Mouse (Mus musculus) midbrain, embryonic 13.5 days (tissue): Measurements from ENCODE around the gene Pbrm1. TPM values are rescaled to one million over a fixed set of nuclear protein-coding genes. Genes with fewer than 3 reads are reported as not detected.
A peak's percentile ranks its signal among the peaks of the same experiment; 100 is the strongest.

Experiments
- ATAC-seq: fragments of 200-750 bp; cut with Nextera tagmentation; 2 replicates; pipeline ENCODE4 v1.8.0; 2017; ENCODE audit warnings: mild to moderate bottlenecking, moderate TSS enrichment, moderate library complexity
- H3K27ac ChIP-seq: fragments of 300-500 bp; sonication (generic); 2 replicates; pipeline ENCODE4 v1.5.1; 2015; ENCODE audit warnings: inconsistent platforms, mild to moderate bottlenecking, moderate library complexity
- H3K27me3 ChIP-seq: fragments of 300-500 bp; sonication (generic); 2 replicates; pipeline ENCODE4 v1.6.1; 2015; ENCODE audit warnings: mild to moderate bottlenecking, inconsistent platforms
- H3K36me3 ChIP-seq: fragments of 300-500 bp; sonication (generic); 2 replicates; pipeline ENCODE4 v1.6.1; 2015; ENCODE audit warnings: mild to moderate bottlenecking, inconsistent platforms
- H3K4me1 ChIP-seq: fragments of 300-500 bp; sonication (generic); replicated peaks from 2 replicates; pipeline ENCODE4 v1.6.1; 2015; ENCODE audit warnings: inconsistent platforms
- H3K4me2 ChIP-seq: fragments of 300-500 bp; sonication (generic); replicated peaks from 2 replicates; pipeline ENCODE4 v1.6.1; 2015; ENCODE audit warnings: moderate library complexity, mild to moderate bottlenecking, inconsistent platforms
- H3K4me3 ChIP-seq: fragments of 300-500 bp; sonication (generic); replicated peaks from 2 replicates; pipeline ENCODE4 v1.5.1; 2015; ENCODE audit warnings: mild to moderate bottlenecking, inconsistent platforms
- H3K9ac ChIP-seq: fragments of 300-500 bp; sonication (generic); replicated peaks from 2 replicates; pipeline ENCODE4 v1.6.1; 2015; ENCODE audit warnings: mild to moderate bottlenecking, inconsistent platforms
- H3K9me3 ChIP-seq: fragments of 300-500 bp; sonication (generic); 2 replicates; pipeline ENCODE4 v1.6.1; 2016; ENCODE audit warnings: mild to moderate bottlenecking, inconsistent platforms
- WGBS: fragments of 180-500 bp; shearing (Covaris S2); methylation state at CpG from one replicate; pipeline ENCODE4 v1.1.7; 2015; 5-methylcytosine and 5-hydroxymethylcytosine counted together
- polyA plus RNA-seq: library from polyadenylated mRNA; unstranded; fragments of >200 nt; fragmentation: Nextera tagmentation; extraction: Ambion mirVana; gene quantifications from 2 replicates; pipeline ENCODE4 v1.2.1, GENCODE M21; 2015

Gene Pbrm1
- 175 and 181 TPM in 2 replicates for polyA plus RNA-seq

DNA sequence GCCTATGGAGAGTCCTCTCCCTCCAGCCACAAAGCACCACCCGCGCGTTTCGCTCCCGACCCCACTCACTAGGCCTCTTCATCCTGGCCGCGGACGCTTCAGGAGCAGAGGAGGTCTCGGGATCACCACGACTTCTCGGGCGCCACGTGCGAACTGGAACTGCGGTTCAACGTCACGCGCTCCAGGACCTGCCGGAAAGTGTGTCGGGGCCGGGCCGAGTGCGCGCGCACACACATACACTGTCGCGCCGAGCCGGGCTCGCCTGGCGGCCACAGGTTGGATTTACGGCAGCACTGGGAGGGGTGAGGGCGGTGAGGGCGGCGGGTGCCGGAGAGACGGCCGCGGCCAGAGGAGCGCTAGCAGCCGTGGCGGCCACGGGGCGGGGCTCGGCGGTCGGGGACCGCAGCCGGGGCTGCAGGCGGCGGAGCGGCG, at the start of gene Pbrm1, which contains the start of gene Gnl3:
TSS of gene Pbrm1 (plus strand) at position 279 of the 432 bp plus-strand sequence.
TSS of gene Gnl3 (minus strand) at position 293 of the 432 bp plus-strand sequence.
- WGBS: under 1% methylated on average over 45 of the region's 53 CpGs
- peak within 1 kb of the TSS; percentile 91 for H3K9ac ChIP-seq
- peaks cover 42% of the 10 kb centered on the region for H3K4me1 ChIP-seq
- H3K27me3 ChIP-seq: no peaks in the 10 kb centered on the region
- ATAC-seq: peak; percentile 96
- peak within 1 kb of the TSS; percentile 96 for H3K4me2 ChIP-seq
- H3K4me3 ChIP-seq: peak within 1 kb of the TSS; percentile 85
- peak within 1 kb of the TSS; percentile 99 for H3K27ac ChIP-seq
- H3K36me3 ChIP-seq: peaks cover 44% of the 10 kb centered on the region
- H3K9me3 ChIP-seq: no peaks in the 10 kb centered on the region

DNA sequence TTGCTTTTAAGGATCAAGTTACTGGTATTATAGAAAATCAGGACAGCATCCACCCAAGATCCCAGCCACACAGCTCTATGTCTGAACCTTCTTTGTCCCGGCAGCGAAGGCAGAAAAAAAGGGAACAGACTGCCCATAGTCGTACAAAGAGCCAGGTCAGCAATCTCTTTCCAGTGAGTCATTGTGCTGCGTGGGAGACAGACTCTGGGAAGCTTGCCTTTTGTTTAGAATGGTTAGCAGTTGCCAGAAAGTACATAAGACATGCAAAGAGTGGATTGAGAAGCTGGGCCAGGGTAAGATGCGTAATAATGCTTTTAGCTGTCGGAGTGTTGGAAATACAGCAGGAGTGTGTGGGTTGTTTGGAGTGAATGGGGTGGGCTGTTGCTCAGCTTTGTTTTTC, 44.7 kb upstream of the Pbrm1 start:
- H3K4me3 ChIP-seq: no peak overlapping the region
- peak overlapping the region; percentile 30 for H3K27ac ChIP-seq
- no peaks in the 10 kb centered on the region for H3K4me1 ChIP-seq
- 57% methylated on average over 6 of the region's 6 CpGs for WGBS
- peaks cover 66% of the 10 kb centered on the region for H3K36me3 ChIP-seq
- no peaks in the 10 kb centered on the region for H3K9me3 ChIP-seq
- no peaks in the 10 kb centered on the region for H3K27me3 ChIP-seq
- no peak overlapping the region for H3K4me2 ChIP-seq
- peak; percentile 34; the same call in 1 of the 2 replicates for ATAC-seq
- no peak overlapping the region for H3K9ac ChIP-seq

DNA sequence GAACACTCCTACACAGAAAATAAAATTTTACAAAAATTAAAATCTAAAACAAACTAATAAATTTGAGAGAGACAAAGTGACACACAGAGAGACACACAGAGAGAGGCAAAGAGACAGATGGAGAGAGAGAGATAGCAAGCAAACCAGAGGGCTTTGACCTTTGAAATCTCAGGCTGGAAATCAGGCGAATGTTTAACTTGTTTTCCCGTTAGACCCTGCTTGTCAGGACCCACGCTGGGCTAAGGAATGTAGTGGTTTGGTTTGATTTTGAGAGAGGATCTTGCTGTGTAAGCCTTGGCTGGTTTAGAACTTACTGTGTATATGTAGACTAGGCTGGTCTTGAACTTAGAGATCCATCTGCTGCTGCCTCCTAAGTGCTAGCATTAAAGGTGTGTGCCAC, 42.7 kb upstream of the Pbrm1 start:
- H3K36me3 ChIP-seq: peaks cover 61% of the 10 kb centered on the region
- no peaks in the 10 kb centered on the region for H3K9me3 ChIP-seq
- no peak overlapping the region for H3K27ac ChIP-seq
- H3K4me3 ChIP-seq: no peak overlapping the region
- 84% methylated on average over 3 of the region's 3 CpGs for WGBS
- ATAC-seq: no peak
- H3K9ac ChIP-seq: no peak overlapping the region
- H3K4me2 ChIP-seq: no peak overlapping the region
- no peaks in the 10 kb centered on the region for H3K4me1 ChIP-seq
- H3K27me3 ChIP-seq: no peaks in the 10 kb centered on the region

DNA sequence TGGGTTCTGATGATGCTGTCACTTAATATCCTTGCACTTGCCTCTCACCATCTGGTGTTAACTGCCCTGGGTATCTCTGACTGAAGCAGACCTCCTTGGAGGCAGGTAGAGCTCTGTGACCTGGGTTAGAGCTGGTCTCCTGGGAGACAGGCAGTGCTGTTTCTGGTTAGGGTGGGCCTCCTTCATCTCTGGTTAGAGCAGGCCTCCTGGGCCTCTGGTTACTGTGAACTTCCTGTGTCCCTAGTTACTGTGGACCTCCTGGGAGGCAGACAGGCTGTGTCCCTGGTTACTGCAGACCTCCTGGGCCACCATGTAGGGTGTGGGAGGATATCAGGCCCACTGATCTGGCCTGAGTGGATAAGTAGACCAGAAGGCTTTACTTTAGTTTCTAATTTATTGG, 22.5 kb upstream of the Pbrm1 start:
- H3K9ac ChIP-seq: no peak overlapping the region
- ATAC-seq: no peak
- H3K27me3 ChIP-seq: no peaks in the 10 kb centered on the region
- H3K4me1 ChIP-seq: peaks cover 10% of the 10 kb centered on the region
- H3K36me3 ChIP-seq: peaks cover 26% of the 10 kb centered on the region
- H3K4me2 ChIP-seq: no peak overlapping the region
- no peaks in the 10 kb centered on the region for H3K9me3 ChIP-seq
- no peak overlapping the region for H3K4me3 ChIP-seq
- no peak overlapping the region for H3K27ac ChIP-seq

DNA sequence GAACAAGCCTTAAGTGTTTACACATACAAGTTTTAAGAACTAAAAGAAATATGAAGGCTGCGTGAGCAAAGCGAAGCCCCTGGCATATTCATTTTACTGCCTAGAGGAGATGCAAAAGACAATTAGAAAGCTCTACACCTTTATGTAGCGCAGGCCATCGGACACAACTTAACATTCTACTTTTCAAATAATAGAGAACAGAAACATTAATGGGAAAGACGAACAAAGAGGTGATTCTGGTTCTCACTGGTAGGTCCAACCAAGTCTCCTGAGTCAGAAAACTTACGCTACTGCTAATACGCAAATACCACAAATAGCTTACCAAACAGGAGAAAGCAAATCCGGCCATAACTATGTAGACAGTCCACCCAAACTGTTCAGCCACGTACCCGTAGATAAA, 18.6 kb upstream of the Pbrm1 start:
- WGBS: 67% methylated on average over 10 of the region's 10 CpGs
- H3K36me3 ChIP-seq: peaks cover 26% of the 10 kb centered on the region
- H3K27ac ChIP-seq: no peak overlapping the region
- H3K4me2 ChIP-seq: peak overlapping the region; percentile 83
- no peaks in the 10 kb centered on the region for H3K27me3 ChIP-seq
- H3K4me3 ChIP-seq: peak overlapping the region; percentile 96
- peak overlapping the region; percentile 94 for H3K9ac ChIP-seq
- no peak for ATAC-seq
- H3K4me1 ChIP-seq: peaks cover 23% of the 10 kb centered on the region
- H3K9me3 ChIP-seq: no peaks in the 10 kb centered on the region

DNA sequence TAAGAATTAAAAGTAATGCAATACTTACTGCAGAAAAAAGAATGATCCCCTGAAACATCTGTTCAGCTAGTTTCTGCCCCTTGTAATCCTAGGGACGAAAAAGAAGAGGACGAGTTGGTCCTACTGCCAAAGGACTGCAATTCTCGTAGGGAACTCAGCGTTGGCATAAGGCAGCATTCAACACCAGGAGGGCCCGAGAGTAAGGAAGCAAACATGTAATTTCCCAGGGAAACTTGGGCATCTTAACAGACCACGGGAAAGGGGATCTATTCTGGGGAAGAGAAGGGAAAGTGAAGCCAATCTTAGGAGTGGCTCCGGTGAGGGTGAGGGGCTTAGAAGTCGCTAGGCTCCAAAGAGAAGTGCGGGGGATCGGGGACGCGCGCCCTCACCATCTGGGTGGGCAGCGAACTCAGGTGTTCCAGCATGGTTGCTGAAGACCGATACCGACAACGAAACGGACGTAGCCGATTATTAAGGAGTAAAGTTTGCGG, 18.1 kb upstream of the Pbrm1 start:
- Histone ChIP-seq H3K4me1 (peaks cover 23% of the 10 kb centered on the region), H3K27me3 (no peaks in the 10 kb centered on the region), H3K36me3 (peaks cover 26% of the 10 kb centered on the region), H3K27ac (peak overlapping the region; percentile 94), H3K4me2 (peak overlapping the region; percentile 83), H3K9me3 (no peaks in the 10 kb centered on the region), H3K9ac (peak overlapping the region; percentile 94), H3K4me3 (peak overlapping the region; percentile 96)
- peak; percentile 67 for ATAC-seq
- under 1% methylated on average over 21 of the region's 21 CpGs for whole genome bisulfite sequencing

DNA sequence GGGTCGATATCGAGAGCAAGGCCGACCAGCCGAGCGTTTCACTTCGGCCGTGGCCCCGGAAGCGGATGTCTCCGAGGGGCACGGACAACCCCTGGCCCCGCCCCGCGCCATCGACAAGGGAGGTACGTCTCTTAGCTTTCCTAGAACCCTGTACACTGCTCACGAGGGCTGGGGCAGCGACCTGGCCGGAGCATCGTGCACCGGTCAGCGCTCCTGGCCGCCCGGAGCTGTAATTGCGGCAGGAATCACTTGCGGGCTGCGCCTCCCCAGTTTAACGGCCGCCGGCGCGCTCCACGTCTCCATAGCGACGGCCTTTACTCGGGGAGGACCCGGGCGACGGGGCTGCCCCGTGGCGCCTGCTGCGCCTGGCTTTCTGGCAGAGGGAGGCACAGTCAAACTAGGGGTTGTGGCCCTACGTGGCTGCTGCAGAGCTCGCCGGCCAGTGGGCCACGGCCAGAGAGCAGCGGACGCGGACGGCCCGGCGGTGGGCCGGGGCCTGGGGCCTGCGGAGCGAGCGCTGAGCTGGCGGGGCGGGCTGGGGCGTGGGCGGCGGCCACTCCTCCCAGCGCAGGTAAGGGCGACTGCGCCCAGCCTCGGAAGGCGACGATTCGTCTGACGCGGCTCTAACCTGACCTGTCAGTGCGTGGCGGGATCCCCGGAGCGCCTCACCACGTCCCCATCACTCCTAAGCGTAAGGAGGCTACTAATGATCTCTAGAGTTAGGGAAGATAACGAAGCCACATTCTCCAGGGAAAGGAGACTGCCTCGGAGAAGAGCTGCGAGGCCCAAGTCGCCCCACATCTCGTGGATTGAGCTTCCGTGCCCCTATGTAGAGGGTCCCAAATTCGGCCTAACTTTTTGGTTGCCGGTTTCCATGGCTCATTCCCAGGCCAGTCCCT, 17.4 kb upstream of the Pbrm1 start, which contains the start of the genes Glt8d1 and Spcs1:
TSS of gene Glt8d1 (plus strand) at position 94 of the 899 bp plus-strand sequence.
TSS of gene Spcs1 (minus strand) at position 366 of the 899 bp plus-strand sequence.
- peak within 1 kb of the TSS; percentile 96 for H3K4me3 ChIP-seq
- H3K9ac ChIP-seq: peak within 1 kb of the TSS; percentile 94
- H3K36me3 ChIP-seq: peaks cover 24% of the 10 kb centered on the region
- peak within 1 kb of the TSS; percentile 94 for H3K27ac ChIP-seq
- H3K4me1 ChIP-seq: peaks cover 23% of the 10 kb centered on the region
- no peaks in the 10 kb centered on the region for H3K9me3 ChIP-seq
- no peaks in the 10 kb centered on the region for H3K27me3 ChIP-seq
- under 1% methylated on average over 83 of the region's 84 CpGs for WGBS
- peak; percentile 96 for ATAC-seq
- peak within 1 kb of the TSS; percentile 83 for H3K4me2 ChIP-seq

DNA sequence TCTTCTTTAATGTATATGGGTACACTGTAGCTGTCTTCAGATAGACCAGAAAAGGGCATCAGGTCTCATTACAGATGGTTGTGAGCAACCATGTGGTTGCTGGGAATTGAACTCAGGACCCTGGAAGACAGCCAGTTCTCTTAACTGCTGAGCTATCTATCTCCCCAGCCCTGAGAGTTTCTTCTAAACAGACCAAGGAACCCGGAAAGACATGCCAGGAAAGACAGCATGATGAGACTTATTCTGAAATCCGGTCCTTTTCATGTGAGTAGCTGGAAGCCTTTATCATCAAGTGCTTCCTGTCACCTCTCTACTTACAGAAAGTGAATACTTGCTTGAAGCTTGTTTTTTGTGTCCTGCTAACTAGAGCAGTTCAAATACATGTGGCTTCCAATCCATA, 14.4 kb upstream of the Pbrm1 start:
- WGBS: 89% methylated on average over 2 of the region's 2 CpGs

DNA sequence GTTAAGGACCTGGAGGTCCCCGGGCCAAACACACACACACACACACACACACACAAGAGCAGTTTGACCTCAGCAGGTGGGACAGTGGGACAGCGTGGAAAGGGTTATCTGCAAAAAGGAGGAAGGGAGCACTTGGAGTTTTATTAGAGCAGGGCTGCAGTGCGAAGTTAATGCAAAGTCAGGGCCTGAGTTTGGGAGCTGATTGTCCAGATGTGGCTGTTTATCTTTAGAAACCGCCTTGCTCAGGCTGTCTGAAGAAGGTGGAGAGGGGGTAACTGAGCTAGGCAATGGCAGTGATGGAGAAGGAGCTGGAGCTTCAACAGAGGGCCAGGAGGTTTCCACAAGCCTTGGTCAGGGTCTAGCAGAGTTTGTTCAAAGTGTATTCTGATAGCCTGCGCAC, 12.2 kb upstream of the Pbrm1 start:
- Histone ChIP-seq H3K4me1 (peaks cover 12% of the 10 kb centered on the region), H3K4me3 (no peak overlapping the region), H3K27me3 (no peaks in the 10 kb centered on the region), H3K9me3 (no peaks in the 10 kb centered on the region), H3K4me2 (no peak overlapping the region), H3K9ac (no peak overlapping the region), H3K27ac (no peak overlapping the region), H3K36me3 (peaks cover 49% of the 10 kb centered on the region)
- no peak for ATAC-seq
- WGBS: 86% methylated on average over 5 of the region's 5 CpGs

More for the DNA sequence above, 14.4 kb upstream of the Pbrm1 start:
- H3K9ac ChIP-seq: no peak overlapping the region
- H3K4me2 ChIP-seq: no peak overlapping the region
- no peaks in the 10 kb centered on the region for H3K9me3 ChIP-seq
- H3K27me3 ChIP-seq: no peaks in the 10 kb centered on the region
- no peak overlapping the region for H3K27ac ChIP-seq
- no peak overlapping the region for H3K4me3 ChIP-seq
- H3K36me3 ChIP-seq: peaks cover 27% of the 10 kb centered on the region
- ATAC-seq: no peak
- H3K4me1 ChIP-seq: peaks cover 23% of the 10 kb centered on the region

DNA sequence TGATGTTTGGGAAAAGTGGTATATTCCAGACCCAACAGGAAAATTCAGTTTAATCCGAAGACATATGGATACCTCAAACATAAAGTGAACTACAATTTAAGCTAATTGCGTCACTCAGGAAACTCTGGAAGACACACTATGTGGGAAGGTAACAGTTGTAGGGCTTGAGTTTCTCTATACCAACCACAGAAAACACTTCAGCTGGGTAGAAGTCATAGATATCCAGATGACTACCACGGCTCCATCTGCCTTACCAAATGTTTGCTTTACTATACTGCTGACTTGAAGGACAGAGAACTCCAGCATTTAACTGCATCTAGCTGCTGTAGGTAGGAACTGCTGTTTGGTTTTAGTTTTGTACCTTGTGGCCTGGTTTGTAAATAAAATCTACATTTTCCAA, 7.3 kb upstream of the Pbrm1 start:
- 96% methylated on average over 3 of the region's 3 CpGs for WGBS
- ATAC-seq: no peak
- Histone ChIP-seq H3K27me3 (no peaks in the 10 kb centered on the region), H3K4me3 (no peak overlapping the region), H3K9me3 (no peaks in the 10 kb centered on the region), H3K4me2 (no peak overlapping the region), H3K4me1 (no peaks in the 10 kb centered on the region), H3K36me3 (peaks cover 93% of the 10 kb centered on the region), H3K27ac (no peak overlapping the region), H3K9ac (no peak overlapping the region)

DNA sequence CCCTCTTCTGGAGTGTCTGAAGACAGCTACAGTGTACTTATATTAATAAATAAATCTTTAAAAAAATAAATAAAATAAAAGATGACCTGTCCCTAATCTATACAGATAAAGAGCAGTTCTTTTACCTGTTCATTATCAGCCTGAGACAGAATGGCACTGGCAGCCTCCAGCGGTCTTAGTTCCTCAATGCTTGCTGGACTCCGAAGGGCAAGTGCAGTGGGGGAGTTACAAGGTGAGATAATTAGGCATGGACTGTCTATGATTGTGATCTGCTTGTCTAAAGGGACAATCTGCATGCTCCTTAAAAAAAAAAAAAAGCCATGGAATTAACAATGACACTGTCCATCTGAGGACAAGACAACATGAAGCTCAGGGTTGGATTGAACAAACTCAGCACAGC, 5.0 kb upstream of the Pbrm1 start:
- Histone ChIP-seq H3K36me3 (peaks cover 81% of the 10 kb centered on the region), H3K4me1 (peaks cover 15% of the 10 kb centered on the region), H3K9ac (no peak overlapping the region), H3K4me3 (no peak overlapping the region), H3K9me3 (no peaks in the 10 kb centered on the region), H3K27me3 (no peaks in the 10 kb centered on the region), H3K27ac (no peak overlapping the region), H3K4me2 (no peak overlapping the region)
- ATAC-seq: no peak
- WGBS: 96% methylated on average over 2 of the region's 2 CpGs

DNA sequence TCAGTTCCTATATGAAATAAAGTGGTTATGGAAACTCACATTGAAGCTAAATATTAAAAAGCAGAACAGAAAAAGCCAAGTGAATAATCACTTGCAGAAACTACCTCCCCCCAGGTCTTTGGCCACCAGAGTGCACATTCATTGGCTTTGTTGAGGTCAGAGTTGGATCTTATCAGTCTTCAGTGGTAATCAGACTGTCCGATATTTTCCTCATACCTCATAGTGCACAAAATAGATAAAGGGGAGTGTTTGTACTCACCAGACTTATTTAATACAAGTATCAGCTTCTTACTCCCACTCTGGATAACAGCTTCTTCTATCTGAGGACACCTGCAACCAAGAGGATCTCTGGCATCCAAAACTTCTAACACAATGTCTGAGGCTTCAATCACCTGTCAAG, 2.9 kb upstream of the Pbrm1 start:
- H3K4me2 ChIP-seq: no peak overlapping the region
- peaks cover 27% of the 10 kb centered on the region for H3K4me1 ChIP-seq
- ATAC-seq: no peak
- H3K9ac ChIP-seq: no peak overlapping the region
- no peaks in the 10 kb centered on the region for H3K9me3 ChIP-seq
- no peak overlapping the region for H3K27ac ChIP-seq
- H3K4me3 ChIP-seq: no peak overlapping the region
- WGBS: 91% methylated on average over 1 of the region's 1 CpGs
- H3K27me3 ChIP-seq: no peaks in the 10 kb centered on the region
- peaks cover 61% of the 10 kb centered on the region for H3K36me3 ChIP-seq
